Mouse (Mus musculus): ENCODE data around the gene Cbr4. TPM values are rescaled to one million over a fixed set of nuclear protein-coding genes. Genes with fewer than 3 reads are reported as not detected.
A peak's percentile ranks its signal among the peaks of the same experiment; 100 is the strongest.

Gene Cbr4
- total RNA-seq, 2 experiments from 2014 or later, result 31.5 to 38.2 TPM

GRCm38 (mm10) chr8:61486923-61487529 lies 508 bp upstream of the Cbr4 start:
- no peak for DNase-seq (ENCODE audit: low spot score in 2 of 2)

GRCm38 (mm10) chr8:61488631-61489030 lies 1.1 kb downstream of the Cbr4 start:
- no peak for DNase-seq (ENCODE audit: low spot score in 2 of 2)

- no peak for DNase-seq (ENCODE audit: low spot score in 2 of 2)
Measured at GRCm38 (mm10) chr8:61497110-61497509, 9.6 kb downstream of the Cbr4 start.

- no peak for DNase-seq (ENCODE audit: low spot score in 2 of 2)
Measured at GRCm38 (mm10) chr8:61499035-61499434, 11.5 kb downstream of the Cbr4 start.

- DNase-seq (ENCODE audit: low spot score in 2 of 2), result no peak
Measured at GRCm38 (mm10) chr8:61500914-61501313, 13.4 kb downstream of the Cbr4 start.

- no peak for DNase-seq (ENCODE audit: low spot score in 2 of 2)
Measured at GRCm38 (mm10) chr8:61502277-61502676, 14.7 kb downstream of the Cbr4 start.

GRCm38 (mm10) chr8:61515110-61515930 lies 27.8 kb downstream of the Cbr4 start:
- no peak for DNase-seq (ENCODE audit: low spot score in 2 of 2)

GRCm38 (mm10) chr8:61515931-61516744 lies 28.6 kb downstream of the Cbr4 start:
- DNase-seq (ENCODE audit: low spot score in 2 of 2), result peak; percentile 44 to 76

- DNase-seq (ENCODE audit: low spot score in 2 of 2), result no peak
Measured at GRCm38 (mm10) chr8:61516745-61517501, 29.4 kb downstream of the Cbr4 start.

- DNase-seq (ENCODE audit: low spot score in 2 of 2), result no peak
Measured at GRCm38 (mm10) chr8:61517502-61518185, 30.1 kb downstream of the Cbr4 start.

GRCm38 (mm10) chr8:61522132-61522531 lies 34.6 kb downstream of the Cbr4 start:
- no peak for DNase-seq (ENCODE audit: low spot score in 2 of 2)

GRCm38 (mm10) chr8:61527037-61527436 lies 39.5 kb downstream of the Cbr4 start:
- DNase-seq (ENCODE audit: low spot score in 2 of 2), result no peak

- DNase-seq (ENCODE audit: low spot score in 2 of 2), result no peak
Measured at GRCm38 (mm10) chr8:61528197-61528596, 40.7 kb downstream of the Cbr4 start.

- no peak for DNase-seq (ENCODE audit: low spot score in 2 of 2)
Measured at GRCm38 (mm10) chr8:61528642-61529041, 41.1 kb downstream of the Cbr4 start.

GRCm38 (mm10) chr8:61531944-61532795 lies 44.6 kb downstream of the Cbr4 start:
- no peak for DNase-seq (ENCODE audit: low spot score in 2 of 2)

- DNase-seq (ENCODE audit: low spot score in 2 of 2), result no peak
Measured at GRCm38 (mm10) chr8:61532831-61533230, 45.3 kb downstream of the Cbr4 start.

- no peak for DNase-seq (ENCODE audit: low spot score in 2 of 2)
Measured at GRCm38 (mm10) chr8:61533356-61533926, 45.9 kb downstream of the Cbr4 start.

GRCm38 (mm10) chr8:61535472-61535871 lies 47.9 kb downstream of the Cbr4 start:
- no peak for DNase-seq (ENCODE audit: low spot score in 2 of 2)

- no peak for DNase-seq (ENCODE audit: low spot score in 2 of 2)
Measured at GRCm38 (mm10) chr8:61537471-61537870, 49.9 kb downstream of the Cbr4 start.

All from gastrocnemius, postnatal 4 days (tissue).